Mouse (Mus musculus): Measurements from ENCODE around the gene Zfp874a. TPM values are rescaled to one million over a fixed set of nuclear protein-coding genes. Genes with fewer than 3 reads are reported as not detected.
"Not testable (repeated sequence)": the region's sequence is repeated elsewhere in the genome, so short reads cannot be mapped to it uniquely, and the experiment has no call there.

The Zfp874a gene
- polyA plus RNA-seq, 1 experiment from 2014 or later = 8.9 TPM

- Histone ChIP-seq H3K4me3 (replicated peaks) (no peak overlapping the region), H3K36me3 (no peaks in the 10 kb centered on the region), H3K9ac (no peak overlapping the region), H3K4me2 (no peak overlapping the region), H3K27me3 (no peaks in the 10 kb centered on the region), H3K27ac (no peak overlapping the region), H3K9me3 (replicated peaks) (no peaks in the 10 kb centered on the region), H3K4me1 (no peaks in the 10 kb centered on the region)
- ATAC-seq (replicated peaks; ENCODE audit: low FRiP score) = no peak
- 73% methylated on average over 3 of the region's 3 CpGs for WGBS
Observed at GRCm38 (mm10) chr13:67428116-67428515, 23.3 kb downstream of the Zfp874a start.

- ATAC-seq (replicated peaks; ENCODE audit: low FRiP score); H3K27me3 ChIP-seq; H3K4me2 ChIP-seq; H3K9ac ChIP-seq; H3K4me3 ChIP-seq (replicated peaks); H3K4me1 ChIP-seq; H3K27ac ChIP-seq; H3K36me3 ChIP-seq; H3K9me3 ChIP-seq (replicated peaks): not testable (repeated sequence)
Observed at GRCm38 (mm10) chr13:67425699-67426098, 25.7 kb downstream of the Zfp874a start.

GRCm38 (mm10) chr13:67422532-67422931, 28.9 kb downstream of the Zfp874a start:
- H3K27me3 ChIP-seq; H3K4me2 ChIP-seq; H3K4me3 ChIP-seq (replicated peaks); H3K36me3 ChIP-seq; H3K4me1 ChIP-seq; H3K9ac ChIP-seq; H3K9me3 ChIP-seq (replicated peaks); ATAC-seq (replicated peaks; ENCODE audit: low FRiP score); H3K27ac ChIP-seq: not testable (repeated sequence)
- 96% methylated on average over 2 of the region's 2 CpGs for WGBS

GRCm38 (mm10) chr13:67421207-67421857, 30.1 kb downstream of the Zfp874a start, which contains the start of gene Zfp459:
Gene Zfp459, minus strand, starts transcription at chr13:67421418.
- H3K4me3 ChIP-seq (replicated peaks) = peak within 1 kb of the TSS; percentile 64
- 1% methylated on average over 22 of the region's 22 CpGs for WGBS
- peaks cover 9% of the 10 kb centered on the region; the same call in 1 of the 2 replicates for H3K4me1 ChIP-seq
- ATAC-seq (replicated peaks; ENCODE audit: low FRiP score) = peak; percentile 93
- H3K36me3 ChIP-seq = no peaks in the 10 kb centered on the region
- peak within 1 kb of the TSS; percentile 86 for H3K4me2 ChIP-seq
- H3K27ac ChIP-seq = no peak within 1 kb of the TSS
- no peaks in the 10 kb centered on the region for H3K9me3 ChIP-seq (replicated peaks)
- H3K9ac ChIP-seq = peak within 1 kb of the TSS; percentile 54
- no peaks in the 10 kb centered on the region for H3K27me3 ChIP-seq

DNA sequence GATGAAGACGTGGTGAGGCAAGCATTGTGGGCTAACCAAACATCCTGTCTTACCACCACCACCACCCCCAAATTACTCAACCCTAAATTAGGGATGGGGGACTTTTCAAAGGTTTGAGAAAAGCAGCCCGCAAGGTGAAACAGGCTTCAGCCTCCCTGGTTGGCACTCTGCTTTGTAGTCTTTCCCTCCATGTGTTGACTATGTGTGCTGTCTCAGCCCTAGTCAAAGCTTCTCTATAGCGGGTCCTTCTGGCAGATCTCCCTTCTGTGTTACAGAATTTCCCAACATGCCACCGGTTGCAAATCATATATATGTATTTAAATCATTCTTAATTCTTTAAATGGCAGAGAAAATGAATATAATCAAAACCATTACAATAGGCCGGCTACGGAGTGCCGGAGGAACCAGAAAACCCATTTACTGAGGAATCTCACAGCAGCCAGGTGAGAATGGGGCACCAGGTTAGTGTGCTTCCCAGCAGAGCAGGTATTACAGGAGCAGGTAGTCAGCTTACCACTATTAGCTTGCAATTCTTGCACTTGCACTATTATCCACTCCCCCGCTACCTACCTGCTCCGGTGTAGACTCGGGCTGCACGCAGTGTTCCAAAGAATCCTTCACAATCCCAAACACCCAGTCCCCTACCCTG, 30.7 kb downstream of the Zfp874a start:
- peak overlapping the region; percentile 86 for H3K4me2 ChIP-seq
- peak; percentile 44; the same call in 1 of the 2 replicates for ATAC-seq (replicated peaks; ENCODE audit: low FRiP score)
- peak overlapping the region; percentile 64 for H3K4me3 ChIP-seq (replicated peaks)
- peaks cover 9% of the 10 kb centered on the region; the same call in 1 of the 2 replicates for H3K4me1 ChIP-seq
- H3K27ac ChIP-seq = no peak overlapping the region
- peak overlapping the region; percentile 54 for H3K9ac ChIP-seq
- H3K36me3 ChIP-seq = no peaks in the 10 kb centered on the region
- H3K9me3 ChIP-seq (replicated peaks) = no peaks in the 10 kb centered on the region
- WGBS = 29% methylated on average over 11 of the region's 11 CpGs
- no peaks in the 10 kb centered on the region for H3K27me3 ChIP-seq

DNA sequence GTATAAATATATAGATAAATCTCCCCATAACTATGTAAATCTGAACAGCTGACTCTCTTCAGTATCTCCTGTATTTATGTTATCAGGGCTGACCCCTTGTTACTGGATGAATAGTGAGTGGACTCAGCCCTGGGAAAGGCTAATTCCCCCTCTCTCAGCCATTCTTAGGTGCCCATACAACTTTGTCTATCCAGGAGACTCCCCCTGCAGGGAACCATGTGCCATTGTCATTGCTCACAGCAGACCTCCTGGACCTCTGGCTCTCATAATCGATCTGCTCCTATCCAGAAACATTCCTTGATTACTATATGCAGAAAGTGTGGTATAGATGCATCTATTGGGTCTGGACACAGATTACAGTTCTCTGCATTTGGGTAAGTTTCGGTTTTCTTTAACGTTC, 34.6 kb downstream of the Zfp874a start:
- Histone ChIP-seq H3K27me3 (no peaks in the 10 kb centered on the region), H3K4me1 (peaks cover 8% of the 10 kb centered on the region; the same call in 1 of the 2 replicates), H3K4me2 (no peak overlapping the region), H3K4me3 (replicated peaks) (no peak overlapping the region), H3K27ac (no peak overlapping the region), H3K9me3 (replicated peaks) (no peaks in the 10 kb centered on the region), H3K36me3 (no peaks in the 10 kb centered on the region), H3K9ac (no peak overlapping the region)
- WGBS = 92% methylated on average over 3 of the region's 3 CpGs
- ATAC-seq (replicated peaks; ENCODE audit: low FRiP score) = no peak

GRCm38 (mm10) chr13:67415759-67416158, 35.7 kb downstream of the Zfp874a start:
- Histone ChIP-seq H3K4me1 (peaks cover under 1% of the 10 kb centered on the region; the same call in 1 of the 2 replicates), H3K27me3 (no peaks in the 10 kb centered on the region), H3K9me3 (replicated peaks) (no peaks in the 10 kb centered on the region), H3K9ac (no peak overlapping the region), H3K36me3 (no peaks in the 10 kb centered on the region), H3K27ac (no peak overlapping the region), H3K4me3 (replicated peaks) (no peak overlapping the region), H3K4me2 (no peak overlapping the region)
- no peak for ATAC-seq (replicated peaks; ENCODE audit: low FRiP score)
- 89% methylated on average over 6 of the region's 6 CpGs for WGBS

DNA sequence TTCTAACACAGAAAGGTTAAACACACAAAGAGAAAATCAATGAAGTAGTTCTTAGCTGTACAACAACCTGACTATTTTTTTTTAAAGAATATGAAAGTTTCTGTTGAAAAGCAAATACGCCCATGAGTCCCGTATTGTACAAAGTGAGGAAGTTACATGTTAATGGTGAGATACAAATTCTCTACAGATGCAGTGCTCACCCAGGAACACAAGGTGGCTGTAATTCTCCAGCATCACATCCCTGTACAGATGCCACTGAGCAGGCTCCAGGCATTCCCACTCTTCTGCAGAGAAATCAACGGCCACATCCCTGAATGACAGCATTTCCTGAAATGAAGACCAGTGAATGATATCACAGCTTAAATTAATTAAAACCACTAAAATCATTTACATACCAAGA, 37.8 kb downstream of the Zfp874a start:
- H3K27ac ChIP-seq; H3K4me2 ChIP-seq; H3K9ac ChIP-seq; H3K9me3 ChIP-seq (replicated peaks); H3K27me3 ChIP-seq; H3K36me3 ChIP-seq; ATAC-seq (replicated peaks; ENCODE audit: low FRiP score); H3K4me1 ChIP-seq; H3K4me3 ChIP-seq (replicated peaks): not testable (repeated sequence)
- WGBS = 75% methylated on average over 3 of the region's 3 CpGs

GRCm38 (mm10) chr13:67399183-67399903, 52.1 kb downstream of the Zfp874a start, which contains the start of gene Zfp429:
Gene Zfp429, minus strand, starts transcription at chr13:67399819.
- ATAC-seq (replicated peaks; ENCODE audit: low FRiP score) = peak; percentile 97

GRCm38 (mm10) chr13:67376255-67376654, 75.2 kb downstream of the Zfp874a start:
- H3K4me3 ChIP-seq (replicated peaks); H3K27me3 ChIP-seq; H3K4me2 ChIP-seq; H3K27ac ChIP-seq; H3K4me1 ChIP-seq; H3K9ac ChIP-seq; H3K36me3 ChIP-seq; ATAC-seq (replicated peaks; ENCODE audit: low FRiP score); H3K9me3 ChIP-seq (replicated peaks): not testable (repeated sequence)
- WGBS = 86% methylated on average over 3 of the region's 3 CpGs

More at GRCm38 (mm10) chr13:67399183-67399903, 52.1 kb downstream of the Zfp874a start, which contains the start of gene Zfp429:
- peak within 1 kb of the TSS; percentile 58 for H3K4me2 ChIP-seq
- not testable (repeated sequence) for H3K9me3 ChIP-seq (replicated peaks); H3K27me3 ChIP-seq; H3K4me1 ChIP-seq; H3K36me3 ChIP-seq
- 5% methylated on average over 16 of the region's 16 CpGs for WGBS
- peak within 1 kb of the TSS; percentile 43; the same call in 1 of the 2 replicates for H3K9ac ChIP-seq
- peak within 1 kb of the TSS; percentile 58; the same call in 1 of the 2 replicates for H3K27ac ChIP-seq
- peak within 1 kb of the TSS; percentile 62 for H3K4me3 ChIP-seq (replicated peaks)

DNA sequence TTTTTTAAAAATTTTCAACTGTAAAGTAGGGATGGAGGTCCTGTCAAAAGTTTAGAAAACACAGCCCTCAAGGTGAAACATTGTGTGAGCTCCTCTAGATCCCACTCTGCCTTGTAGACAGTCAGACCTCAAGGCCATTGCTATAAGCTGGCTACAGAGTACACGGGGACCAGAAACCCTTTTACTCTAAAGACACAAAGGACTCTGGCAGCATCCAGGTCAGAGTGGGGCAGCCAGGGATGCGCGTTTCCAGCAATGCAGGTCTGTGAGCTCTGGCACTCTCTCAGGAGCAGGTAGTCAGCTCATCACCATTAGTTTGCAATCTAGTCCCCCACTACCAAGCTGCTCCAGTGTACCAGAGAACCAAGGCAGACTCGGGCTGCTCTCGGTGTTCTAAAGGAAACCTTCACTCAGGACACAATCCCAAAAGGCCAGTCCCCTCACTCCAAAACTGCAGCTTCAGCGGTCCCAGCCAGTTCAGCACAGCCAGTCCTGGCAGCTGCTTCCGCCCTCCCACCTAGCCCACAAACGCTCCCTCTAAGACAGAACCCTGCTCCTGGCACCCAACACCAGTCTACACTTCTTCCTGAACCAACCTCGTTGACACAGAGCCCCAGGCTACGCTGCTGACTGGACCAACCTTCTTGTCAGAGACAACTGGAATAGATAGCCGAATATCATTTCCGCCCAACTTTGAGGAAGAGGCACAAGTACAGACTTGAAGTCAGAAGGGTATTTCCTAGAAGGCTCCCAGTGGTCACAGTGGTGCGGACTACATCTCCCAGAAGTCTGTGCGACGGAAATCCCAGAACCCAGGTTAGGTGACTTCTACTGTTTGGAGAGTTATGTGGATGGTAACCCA, 76.1 kb downstream of the Zfp874a start, which contains the start of the genes Gm28041 and Zfp456:
Gene Gm28041, minus strand, starts transcription at position 684 of the 862 bp plus-strand sequence.
Gene Zfp456, minus strand, starts transcription at position 761 of the 862 bp plus-strand sequence.
- not testable (repeated sequence) for H3K9me3 ChIP-seq (replicated peaks); H3K36me3 ChIP-seq; H3K4me1 ChIP-seq; H3K27ac ChIP-seq; H3K27me3 ChIP-seq
- WGBS = 17% methylated on average over 15 of the region's 15 CpGs
- H3K9ac ChIP-seq = 0 out of 2 replicates have a peak within 1 kb of the TSS, but pooled peaks have one; percentile 38
- H3K4me3 ChIP-seq (replicated peaks) = peak within 1 kb of the TSS; percentile 56
- ATAC-seq (replicated peaks; ENCODE audit: low FRiP score) = peak; percentile 99
- H3K4me2 ChIP-seq = peak within 1 kb of the TSS; percentile 61

All from kidney, embryonic 15.5 days (tissue).